Mouse (Mus musculus): ENCODE data around the gene Ninj2.

- peak; percentile 32; the same call in 1 of the 2 replicates for TF ChIP-seq CTCF (IDR thresholded peaks at IDR 0.05)
- TF ChIP-seq EP300 (IDR thresholded peaks at IDR 0.05), result peak; percentile 99
Observed at GRCm38 (mm10) chr6:120172294-120173017, 79.3 kb downstream of the Ninj2 start.
